Mouse (Mus musculus) olfactory bulb, adult 2 months (tissue): Measurements from ENCODE around the gene Gm43720.

Experiments
- CTCF ChIP-seq: fragments of 200-500 bp; IDR thresholded peaks from 2 replicates; pipeline ENCODE4 v1.5.1; 2012; ENCODE audit warnings: low read depth, mild to moderate bottlenecking, low read length, moderate library complexity; ENCODE audit not compliant: insufficient read depth
- POLR2A ChIP-seq: fragments of 200-500 bp; IDR thresholded peaks from 2 replicates; pipeline ENCODE4 v1.6.1; 2012; ENCODE audit warnings: mild to moderate bottlenecking, low read depth, low read length, moderate library complexity; ENCODE audit not compliant: insufficient read depth

DNA sequence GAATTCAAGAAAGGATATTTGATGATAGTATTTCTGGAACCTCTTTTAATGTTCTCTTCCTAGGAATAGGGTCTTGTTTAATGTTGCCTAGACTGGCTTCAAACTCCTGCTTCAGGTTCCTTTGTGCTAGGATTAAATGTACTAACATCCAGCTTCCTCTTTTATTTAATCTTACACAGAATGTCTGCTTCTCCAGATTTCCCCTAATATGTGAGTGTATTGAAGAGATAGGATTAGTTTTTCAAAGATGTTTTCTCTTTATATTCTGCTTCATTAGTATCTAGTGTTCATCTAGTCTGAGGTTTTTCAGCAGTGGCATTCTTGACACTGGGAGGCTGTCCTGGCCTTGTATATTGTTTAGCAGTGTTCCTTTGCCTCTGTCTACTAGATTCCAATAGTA, 14.4 kb upstream of the Gm43720 start:
- no peak for TF ChIP-seq POLR2A
- TF ChIP-seq CTCF: no peak
